Mouse (Mus musculus) stomach, postnatal 0 days (tissue): ENCODE results near the gene Rundc1. TPM values are rescaled to one million over a fixed set of nuclear protein-coding genes. Genes with fewer than 3 reads are reported as not detected.
"Not testable (repeated sequence)": the region's sequence is repeated elsewhere in the genome, so short reads cannot be mapped to it uniquely, and the experiment has no call there.

Experiments used
- ATAC-seq: fragments of 200-750 bp; cut with Nextera tagmentation; 2 replicates; pipeline ENCODE4 v1.8.0; 2017; ENCODE audit not compliant: low FRiP score, low TSS enrichment
- DNase-seq: peaks from one replicate; pipeline ENCODE4 v3.0.0-alpha.2; 2016; ENCODE audit warnings: low spot score
- H3K27ac ChIP-seq: fragments of 300-500 bp; sonication (generic); replicated peaks from 2 replicates; pipeline ENCODE4 v1.5.1; 2014; ENCODE audit warnings: mild to moderate bottlenecking, control low read depth
- H3K27me3 ChIP-seq: fragments of 300-500 bp; sonication (generic); 2 replicates; pipeline ENCODE4 v1.6.1; 2014; ENCODE audit warnings: low read length; ENCODE audit not compliant: control insufficient read depth, insufficient read depth
- H3K36me3 ChIP-seq: fragments of 300-500 bp; sonication (generic); 2 replicates; pipeline ENCODE4 v1.6.1; 2014; ENCODE audit warnings: low read length, mixed read lengths; ENCODE audit not compliant: control insufficient read depth, insufficient read depth
- H3K4me1 ChIP-seq: fragments of 300-500 bp; sonication (generic); replicated peaks from 2 replicates; pipeline ENCODE4 v1.6.1; 2014; ENCODE audit warnings: antibody characterized with exemption; ENCODE audit not compliant: control insufficient read depth, insufficient read depth
- H3K4me2 ChIP-seq: fragments of 300-500 bp; sonication (generic); replicated peaks from 2 replicates; pipeline ENCODE4 v1.6.1; 2014; ENCODE audit warnings: low read depth, mild to moderate bottlenecking, control low read depth, moderate library complexity
- H3K4me3 ChIP-seq: fragments of 300-500 bp; sonication (generic); 2 replicates; pipeline ENCODE4 v1.5.1; 2014; ENCODE audit warnings: low read depth, low read length, control low read depth
- H3K9ac ChIP-seq: fragments of 300-500 bp; sonication (generic); 2 replicates; pipeline ENCODE4 v1.6.1; 2014; ENCODE audit warnings: mild to moderate bottlenecking, low read length, control low read depth, mixed read lengths
- H3K9me3 ChIP-seq: fragments of 300-500 bp; sonication (generic); 2 replicates; pipeline ENCODE4 v1.6.1; 2016; ENCODE audit warnings: low read length; ENCODE audit not compliant: control insufficient read depth
- CTCF ChIP-seq: IDR thresholded peaks from 2 replicates; pipeline ENCODE4 v1.5.1; 2016; ENCODE audit warnings: antibody characterized with exemption, low read depth, mild to moderate bottlenecking, moderate library complexity
- EP300 ChIP-seq: optimal IDR thresholded peaks from 2 replicates; pipeline ENCODE3; 2016; ENCODE audit warnings: antibody characterized with exemption
- WGBS: fragments of 180-500 bp; shearing (Covaris S2); extraction: QIAGEN DNeasy Blood & Tissue Kit; methylation state at CpG from one replicate; pipeline ENCODE4 v1.1.7; 2014; 5-methylcytosine and 5-hydroxymethylcytosine counted together
- polyA plus RNA-seq: library from polyadenylated mRNA; unstranded; fragments of >200 nt; fragmentation: Nextera tagmentation; extraction: Ambion mirVana; gene quantifications from 2 replicates; pipeline ENCODE4 v1.2.1, GENCODE M21; 2015

Rundc1 gene
- polyA plus RNA-seq, 1 experiment from 2014 or later, result 11.3 TPM

DNA sequence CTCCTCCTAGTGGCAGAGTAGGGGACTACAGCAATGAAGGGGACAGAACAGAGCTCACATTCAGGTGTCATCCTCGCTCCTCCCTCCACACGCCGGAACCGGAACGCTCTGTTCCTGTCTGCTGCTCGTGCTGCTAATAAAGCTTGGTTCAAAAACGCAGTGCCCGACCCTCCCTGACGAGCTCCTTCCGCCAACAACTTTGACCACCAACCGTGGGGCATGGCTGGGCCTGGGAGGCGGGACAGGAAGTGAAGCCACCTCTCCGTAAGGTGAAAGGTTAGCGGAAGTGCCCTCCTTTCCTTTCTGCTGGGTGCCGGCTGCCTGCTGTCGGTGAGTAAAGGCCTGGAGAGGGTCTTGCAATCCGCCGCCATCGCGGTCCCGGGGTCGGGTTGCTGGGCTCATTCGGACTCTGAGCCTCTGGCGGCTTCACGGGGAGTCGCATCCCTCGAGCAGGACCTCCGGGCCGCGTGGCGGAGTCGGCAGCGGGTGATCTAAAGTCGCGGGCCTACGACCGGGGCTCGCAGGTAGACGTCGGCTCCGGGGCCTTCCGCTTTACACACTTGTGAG lies 17.3 kb downstream of the Rundc1 start, which contains the start of gene Rpl27:
Rpl27 (plus strand) TSS at position 172 of the 567 bp plus-strand sequence.
- Histone ChIP-seq H3K36me3 (peaks cover 13% of the 10 kb centered on the region), H3K27ac (peak within 1 kb of the TSS; percentile 91), H3K4me1 (no peaks in the 10 kb centered on the region), H3K9ac (peak within 1 kb of the TSS; percentile 97), H3K4me2 (peak within 1 kb of the TSS; percentile 74), H3K9me3 (no peaks in the 10 kb centered on the region), H3K4me3 (peak within 1 kb of the TSS; percentile 78), H3K27me3 (no peaks in the 10 kb centered on the region)
- ATAC-seq, result peak; percentile 99
- peak; percentile 99 for DNase-seq
- under 1% methylated on average over 42 of the region's 42 CpGs for WGBS
- TF ChIP-seq EP300 (peak; percentile 85), CTCF (peak; percentile 89)

GRCm38 (mm10) chr11:101442760-101443159 lies 17.9 kb downstream of the Rundc1 start:
- no peak for TF ChIP-seq CTCF
- peak; percentile 3 for TF ChIP-seq EP300
- peak overlapping the region; percentile 91 for H3K27ac ChIP-seq
- H3K4me1 ChIP-seq, result no peaks in the 10 kb centered on the region
- peak overlapping the region; percentile 97 for H3K9ac ChIP-seq
- no peaks in the 10 kb centered on the region for H3K9me3 ChIP-seq
- DNase-seq, result no peak
- H3K36me3 ChIP-seq, result peaks cover 13% of the 10 kb centered on the region
- peak overlapping the region; percentile 74 for H3K4me2 ChIP-seq
- WGBS, result under 1% methylated on average over 14 of the region's 14 CpGs
- H3K27me3 ChIP-seq, result no peaks in the 10 kb centered on the region
- no peak for ATAC-seq
- H3K4me3 ChIP-seq, result peak overlapping the region; percentile 78

GRCm38 (mm10) chr11:101446319-101446718 lies 21.4 kb downstream of the Rundc1 start:
- Histone ChIP-seq H3K27me3 (no peaks in the 10 kb centered on the region), H3K9me3 (no peaks in the 10 kb centered on the region), H3K4me2 (no peak overlapping the region), H3K27ac (no peak overlapping the region), H3K9ac (no peak overlapping the region), H3K36me3 (peaks cover 13% of the 10 kb centered on the region), H3K4me1 (0 out of 2 replicates have a peak, but pooled peaks cover 2% of the 10 kb centered on the region), H3K4me3 (no peak overlapping the region)
- WGBS, result 62% methylated on average over 1 of the region's 1 CpGs
- DNase-seq (no peak), ATAC-seq (no peak)
- no peak for TF ChIP-seq EP300
- TF ChIP-seq CTCF, result no peak

DNA sequence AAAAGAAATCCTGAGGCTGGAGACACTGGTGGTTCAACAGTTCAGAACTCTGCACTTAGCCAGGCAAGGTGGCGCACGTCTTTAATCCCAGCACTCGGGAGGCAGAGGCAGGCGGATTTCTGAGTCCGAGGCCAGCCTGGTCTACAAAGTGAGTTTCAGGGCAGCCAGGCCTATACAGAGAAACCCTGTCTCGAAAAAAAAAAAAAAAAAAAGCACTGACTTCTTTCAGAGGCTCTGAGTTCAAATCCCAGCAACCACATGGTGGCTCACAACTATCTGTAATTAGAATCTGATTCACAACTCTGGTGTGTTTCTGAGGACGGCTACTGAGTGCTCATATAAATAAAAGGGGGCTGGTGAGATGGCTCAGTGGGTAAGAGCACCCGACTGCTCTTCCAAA lies 22.0 kb downstream of the Rundc1 start:
- ATAC-seq, H3K27me3 ChIP-seq, H3K4me1 ChIP-seq, H3K9ac ChIP-seq, H3K9me3 ChIP-seq, H3K27ac ChIP-seq, H3K4me2 ChIP-seq, H3K4me3 ChIP-seq, DNase-seq: not testable (repeated sequence)
- WGBS, result 81% methylated on average over 8 of the region's 8 CpGs
- H3K36me3 ChIP-seq, result peaks cover 13% of the 10 kb centered on the region

GRCm38 (mm10) chr11:101447786-101448185 lies 22.9 kb downstream of the Rundc1 start:
- Histone ChIP-seq H3K27me3 (no peaks in the 10 kb centered on the region), H3K27ac (peak overlapping the region; percentile 93), H3K9me3 (no peaks in the 10 kb centered on the region), H3K36me3 (peaks cover 13% of the 10 kb centered on the region), H3K4me3 (no peak overlapping the region; the same call in 1 of the 2 replicates), H3K4me2 (peak overlapping the region; percentile 70), H3K9ac (no peak overlapping the region), H3K4me1 (0 out of 2 replicates have a peak, but pooled peaks cover 2% of the 10 kb centered on the region)
- ATAC-seq (no peak), DNase-seq (no peak)
- WGBS, result 81% methylated on average over 5 of the region's 5 CpGs
- TF ChIP-seq EP300 (no peak), CTCF (no peak)

- DNase-seq (peak; percentile 89), ATAC-seq (peak; percentile 82)
- Histone ChIP-seq H3K4me3 (peak within 1 kb of the TSS; percentile 53), H3K9ac (peak within 1 kb of the TSS; percentile 72), H3K27me3 (no peaks in the 10 kb centered on the region), H3K4me1 (0 out of 2 replicates have a peak, but pooled peaks cover 2% of the 10 kb centered on the region), H3K9me3 (no peaks in the 10 kb centered on the region), H3K36me3 (peaks cover 13% of the 10 kb centered on the region), H3K27ac (peak within 1 kb of the TSS; percentile 93), H3K4me2 (peak within 1 kb of the TSS; percentile 70)
- TF ChIP-seq CTCF (no peak), EP300 (no peak)
- WGBS, result 10% methylated on average over 10 of the region's 10 CpGs
Observed at GRCm38 (mm10) chr11:101448274-101448746, 23.4 kb downstream of the Rundc1 start, which contains the start of gene Ifi35. TSS of gene Ifi35 (plus strand) at chr11:101448407.
